Mouse (Mus musculus): Measurements from ENCODE around the gene Nrbp1.

DNA sequence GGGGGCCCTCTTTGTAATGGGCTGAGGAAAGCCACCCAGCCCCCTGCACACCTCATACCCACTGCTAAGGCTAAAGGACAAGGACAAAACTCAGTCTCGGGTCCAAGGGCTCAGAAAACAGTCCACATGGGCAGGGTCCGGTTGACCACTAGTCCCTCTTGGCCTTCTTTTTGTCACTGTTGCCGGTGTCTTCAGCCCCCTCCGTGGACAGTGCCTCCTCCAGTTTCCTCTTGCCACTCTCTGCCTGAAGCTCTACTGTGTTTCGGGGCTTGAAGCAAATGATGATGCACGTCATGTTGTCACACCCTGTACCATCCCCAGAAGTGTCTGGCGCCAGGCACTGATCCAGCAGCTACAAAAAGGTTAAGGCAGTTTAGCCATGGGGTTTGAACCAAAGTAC is 37.7 kb upstream of the Nrbp1 start:
- TF ChIP-seq CTCF (conservative IDR thresholded peaks at IDR 0.05; ENCODE audit: insufficient read depth, insufficient read length, low read depth, low read length) (no peak), POLR2A (IDR thresholded peaks at IDR 0.05; ENCODE audit: low read depth, low read length) (no peak)

All from kidney, adult 2 months (tissue).